17 mouse cellular contexts compared by ENCODE assay signal in the genomic region with DNA sequence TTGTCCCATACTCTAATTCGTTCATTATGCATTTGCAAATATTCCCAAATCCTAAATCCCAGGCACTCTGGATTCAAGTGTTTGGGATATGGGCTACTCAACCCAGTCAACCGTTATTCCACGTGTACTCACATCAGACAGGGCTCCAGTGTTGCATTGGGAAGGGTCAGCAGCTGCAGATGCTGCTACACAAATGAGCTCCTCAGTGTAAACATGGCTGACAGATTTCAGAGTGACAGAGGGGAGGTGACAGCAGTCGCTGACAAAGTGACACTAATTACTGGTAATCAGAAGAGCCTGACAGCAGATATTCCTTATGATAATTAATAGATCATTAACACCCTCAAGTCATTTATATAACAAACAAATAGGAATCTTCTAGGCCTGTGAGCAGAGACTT.
"Had no signal": no experiment of that assay in that cellular context is flagged by ENCODE, and none has a peak within 500 bp of the region (broad histone marks: within the 10 kb centered on the region; RNA-seq: fewer than 3 reads in every experiment).

No protein-coding gene starts in this region.

- H3K4me2 ChIP-seq: limb, embryonic 15.5 days; liver, embryonic 12.5 days; lung, embryonic 14.5 days; neural tube, embryonic 15.5 days had no signal

- H3K36me3 ChIP-seq: limb, embryonic 15.5 days; liver, embryonic 12.5 days; midbrain, embryonic 10.5 days; neural tube, embryonic 15.5 days had no signal

- H3K9ac ChIP-seq: limb, embryonic 15.5 days; liver, embryonic 12.5 days; lung, embryonic 14.5 days; neural tube, embryonic 15.5 days had no signal

- DNase-seq: kidney, adult 9 months; kidney, postnatal 36 days; layer of hippocampus, adult 9-11 months; layer of hippocampus, postnatal 36 days; lung, embryonic 14.5 days; lung, postnatal 10 days; lung, postnatal 4 days; right cerebral cortex, postnatal 4 days; spleen, adult 18-20 months; thymus, adult 18-20 months; thymus, postnatal 14 days had no signal

- H3K4me3 ChIP-seq: limb, embryonic 15.5 days; liver, embryonic 12.5 days; midbrain, embryonic 10.5 days; myocyte; neural tube, embryonic 15.5 days had no signal

- H3K27me3 ChIP-seq: limb, embryonic 15.5 days; liver, embryonic 12.5 days; neural tube, embryonic 15.5 days had no signal

- H3K27ac ChIP-seq: kidney, postnatal 0 days; limb, embryonic 15.5 days; liver, embryonic 12.5 days; midbrain, embryonic 10.5 days; neural tube, embryonic 15.5 days had no signal

- H3K4me1 ChIP-seq: limb, embryonic 15.5 days; liver, embryonic 12.5 days; midbrain, embryonic 10.5 days; neural tube, embryonic 15.5 days had no signal

- H3K9me3 ChIP-seq: limb, embryonic 15.5 days; liver, embryonic 12.5 days; midbrain, embryonic 10.5 days had no signal

- ATAC-seq: liver, embryonic 12.5 days had no signal
